In the genomic region with DNA sequence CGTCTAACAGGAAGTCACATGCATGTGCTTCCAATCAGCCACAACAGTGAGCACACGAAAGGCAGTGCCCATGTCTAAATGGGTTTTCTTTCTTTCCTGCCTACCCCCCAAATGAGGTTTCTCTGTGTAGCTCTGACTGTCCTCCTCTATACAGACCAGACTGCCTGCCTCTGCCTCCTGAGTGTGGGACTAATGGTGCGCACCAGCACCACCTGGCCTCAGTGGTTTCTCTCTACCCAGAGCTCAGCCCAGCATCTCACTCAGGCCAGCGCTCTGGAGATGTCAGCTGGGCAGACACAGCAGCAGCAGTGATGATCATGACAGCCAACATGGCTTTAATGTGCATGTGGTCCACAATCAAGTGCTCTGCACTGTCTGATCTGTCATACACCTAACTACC, we compare ENCODE assay signal across 20 mouse cellular contexts.
"Had no signal": no experiment of that assay in that cellular context is flagged by ENCODE, and none has a peak within 500 bp of the region (broad histone marks: within the 10 kb centered on the region; RNA-seq: fewer than 3 reads in every experiment).

No protein-coding gene starts in this region.

- H3K9ac ChIP-seq: limb, embryonic 12.5 days; limb, embryonic 15.5 days; liver, embryonic 15.5 days; midbrain, embryonic 12.5 days; neural tube, embryonic 12.5 days; neural tube, embryonic 15.5 days; stomach, embryonic 15.5 days had no signal

- H3K36me3 ChIP-seq: liver, embryonic 15.5 days; neural tube, embryonic 12.5 days; stomach, embryonic 15.5 days had no signal

- H3K4me2 ChIP-seq: limb, embryonic 12.5 days; limb, embryonic 15.5 days; liver, embryonic 11.5 days; liver, embryonic 15.5 days; midbrain, embryonic 12.5 days; neural tube, embryonic 12.5 days; neural tube, embryonic 15.5 days; stomach, embryonic 15.5 days had no signal

- H3K4me1 ChIP-seq: stomach, embryonic 15.5 days had no signal

- H3K4me3 ChIP-seq: limb, embryonic 12.5 days; limb, embryonic 15.5 days; liver, embryonic 15.5 days; midbrain, embryonic 12.5 days; neural tube, embryonic 12.5 days; neural tube, embryonic 15.5 days; stomach, embryonic 15.5 days had no signal

- DNase-seq: kidney, adult 18-20 months; kidney, adult 9 months; kidney, postnatal 14 days; kidney, postnatal 4 days; left cerebral cortex, postnatal 4 days; lung, adult 2 months; lung, postnatal 14 days; lung, postnatal 4 days; right cerebral cortex, postnatal 25 days; spleen, adult 18-20 months; thymus, postnatal 25 days had no signal

- H3K27ac ChIP-seq: limb, embryonic 12.5 days; limb, embryonic 15.5 days; liver, embryonic 15.5 days; midbrain, embryonic 12.5 days; neural tube, embryonic 12.5 days; neural tube, embryonic 15.5 days; stomach, embryonic 15.5 days had no signal

- H3K9me3 ChIP-seq: limb, embryonic 12.5 days; limb, embryonic 15.5 days; liver, embryonic 15.5 days; midbrain, embryonic 12.5 days; neural tube, embryonic 12.5 days; neural tube, embryonic 15.5 days; stomach, embryonic 15.5 days had no signal

- ATAC-seq: intestine, embryonic 16.5 days had no signal

- H3K27me3 ChIP-seq: limb, embryonic 12.5 days; limb, embryonic 15.5 days; liver, embryonic 15.5 days; midbrain, embryonic 12.5 days; neural tube, embryonic 12.5 days; neural tube, embryonic 15.5 days; stomach, embryonic 15.5 days had no signal
